Mouse (Mus musculus): ENCODE measurements at regions not wholly inside any gene's neighbourhood (a gene's known extent, or its start where the extent isn't known, plus 50 kb on each side); places are given as distances from the start of the nearest gene placed in this dataset.

GRCm38 (mm10) chr5:96917596-96918258 is 79.8 kb upstream of the Bmp2k start:
- TF ChIP-seq CTCF (IDR thresholded peaks at IDR 0.05; ENCODE audit: low read depth) (no peak), EP300 (IDR thresholded peaks at IDR 0.05; ENCODE audit: low read depth) (no peak)
